Mouse (Mus musculus) urinary bladder, postnatal 25 days (tissue): ENCODE results near the gene Gstp2.

Experiments
- DNase-seq: peaks from one replicate; pipeline ENCODE4 v3.0.0; 2022; ENCODE audit warnings: low spot score

The Gstp2 gene

GRCm38 (mm10) chr19:4011086-4011485 lies 34.7 kb downstream of the Gstp2 start:
- no peak for DNase-seq

- no peak for DNase-seq
These were observed 39.9 kb downstream of the Gstp2 start for GRCm38 (mm10) chr19:4005971-4006370.

GRCm38 (mm10) chr19:4005091-4005490 lies 40.7 kb downstream of the Gstp2 start:
- DNase-seq = no peak

- no peak for DNase-seq
These were observed 41.5 kb downstream of the Gstp2 start for GRCm38 (mm10) chr19:4004331-4004730.

GRCm38 (mm10) chr19:4003641-4004040 lies 42.2 kb downstream of the Gstp2 start:
- no peak for DNase-seq

- no peak for DNase-seq
These were observed 42.7 kb downstream of the Gstp2 start, which contains the start of gene Doc2g for GRCm38 (mm10) chr19:4003112-4003511. Gene Doc2g, plus strand, starts transcription at chr19:4003313.

- DNase-seq = no peak
These were observed 44.1 kb downstream of the Gstp2 start for GRCm38 (mm10) chr19:4001752-4002151.

- no peak for DNase-seq
These were observed 44.8 kb downstream of the Gstp2 start for GRCm38 (mm10) chr19:4000949-4001525.

GRCm38 (mm10) chr19:4000119-4000900 lies 45.5 kb downstream of the Gstp2 start, which contains the start of the genes Nudt8 and Gm49405:
Gene Nudt8, plus strand, starts transcription at chr19:4000580.
Gene Gm49405, plus strand, starts transcription at chr19:4000626.
- peak; percentile 86 for DNase-seq

GRCm38 (mm10) chr19:3999121-3999730 lies 46.6 kb downstream of the Gstp2 start:
- DNase-seq = no peak

GRCm38 (mm10) chr19:3998335-3998734 lies 47.5 kb downstream of the Gstp2 start:
- DNase-seq = no peak

- no peak for DNase-seq
These were observed 48.6 kb downstream of the Gstp2 start for GRCm38 (mm10) chr19:3997231-3997630.

- DNase-seq = no peak
These were observed 49.1 kb downstream of the Gstp2 start for GRCm38 (mm10) chr19:3996747-3997146.

GRCm38 (mm10) chr19:3996106-3996505 lies 49.7 kb downstream of the Gstp2 start:
- no peak for DNase-seq

GRCm38 (mm10) chr19:3995505-3995904 lies 50.3 kb downstream of the Gstp2 start:
- no peak for DNase-seq

GRCm38 (mm10) chr19:3994932-3995331 lies 50.9 kb downstream of the Gstp2 start:
- no peak for DNase-seq

- DNase-seq = no peak
These were observed 53.4 kb downstream of the Gstp2 start, which contains the start of gene Tbx10 for GRCm38 (mm10) chr19:3992416-3992815. Gene Tbx10, plus strand, starts transcription at chr19:3992752.

GRCm38 (mm10) chr19:3991966-3992365 lies 53.9 kb downstream of the Gstp2 start:
- no peak for DNase-seq

GRCm38 (mm10) chr19:3991562-3991961 lies 54.3 kb downstream of the Gstp2 start:
- DNase-seq = no peak

- DNase-seq = no peak
These were observed 55.0 kb downstream of the Gstp2 start for GRCm38 (mm10) chr19:3990804-3991203.
